Mouse (Mus musculus) ovary, adult 2 months (tissue): Measurements from ENCODE around the gene Apol9b. TPM values are rescaled to one million over a fixed set of nuclear protein-coding genes. Genes with fewer than 3 reads are reported as not detected.

Source experiments
- polyA plus RNA-seq: library from polyadenylated mRNA; depleted of rRNA; stranded (reverse); fragments of >200 nt; gene quantifications from 2 replicates; pipeline ENCODE4 v1.2.3, GENCODE M21; 2012; rRNA removed

Gene Apol9b
- 4.3 and 4.8 TPM in 2 replicates for polyA plus RNA-seq

GRCm38 (mm10) chr15:77728739-77729138 lies at the start of gene Apol9b:
Apol9b (plus strand) TSS chr15:77729039.

GRCm38 (mm10) chr15:77698656-77699055 lies 30.2 kb upstream of the Apol9b start, which contains the start of gene Apol7e:
Apol7e (plus strand) TSS chr15:77698857.

GRCm38 (mm10) chr15:77756848-77757247 lies 28.0 kb downstream of the Apol9b start, which contains the start of gene Apol8:
Apol8 (minus strand) TSS chr15:77757003.

Other genes with a start within 250 kb of the Apol9b start
- gene Apol11a, start 220.8 kb upstream of the Apol9b start, polyA plus RNA-seq, result 0.07 TPM in 1 of 2 replicates, not detected in the other
- 0.24 and 0.35 TPM in 2 replicates for gene Apol7c, start 195.7 kb upstream of the Apol9b start, polyA plus RNA-seq
- not detected in 2 replicates for gene 1700025B11Rik, start 167.1 kb upstream of the Apol9b start, polyA plus RNA-seq
- gene Apol10b, start 132.9 kb upstream of the Apol9b start, polyA plus RNA-seq, result 0.28 and 0.31 TPM in 2 replicates
- gene Gm36245, start 129.8 kb upstream of the Apol9b start, polyA plus RNA-seq, result not detected in 2 replicates
- not detected in 2 replicates for gene Apol11b, start 85.8 kb upstream of the Apol9b start, polyA plus RNA-seq
- 2.0 and 3.4 TPM in 2 replicates for gene Apol7e, start 30.2 kb upstream of the Apol9b start, polyA plus RNA-seq
- gene Apol8, start 28.0 kb downstream of the Apol9b start, polyA plus RNA-seq, result 0.07 TPM in 1 of 2 replicates, not detected in the other
- gene Myh9, start 113.1 kb downstream of the Apol9b start, polyA plus RNA-seq, result 92.0 and 93.0 TPM in 2 replicates
- gene Txn2, start 200.0 kb downstream of the Apol9b start, polyA plus RNA-seq, result 233 and 239 TPM in 2 replicates
- gene Foxred2, start 227.7 kb downstream of the Apol9b start, polyA plus RNA-seq, result 7.1 and 7.8 TPM in 2 replicates
- gene Eif3d, start 241.8 kb downstream of the Apol9b start, polyA plus RNA-seq, result 185 and 189 TPM in 2 replicates